8 mouse cellular contexts compared by ENCODE assay signal in the genomic region with DNA sequence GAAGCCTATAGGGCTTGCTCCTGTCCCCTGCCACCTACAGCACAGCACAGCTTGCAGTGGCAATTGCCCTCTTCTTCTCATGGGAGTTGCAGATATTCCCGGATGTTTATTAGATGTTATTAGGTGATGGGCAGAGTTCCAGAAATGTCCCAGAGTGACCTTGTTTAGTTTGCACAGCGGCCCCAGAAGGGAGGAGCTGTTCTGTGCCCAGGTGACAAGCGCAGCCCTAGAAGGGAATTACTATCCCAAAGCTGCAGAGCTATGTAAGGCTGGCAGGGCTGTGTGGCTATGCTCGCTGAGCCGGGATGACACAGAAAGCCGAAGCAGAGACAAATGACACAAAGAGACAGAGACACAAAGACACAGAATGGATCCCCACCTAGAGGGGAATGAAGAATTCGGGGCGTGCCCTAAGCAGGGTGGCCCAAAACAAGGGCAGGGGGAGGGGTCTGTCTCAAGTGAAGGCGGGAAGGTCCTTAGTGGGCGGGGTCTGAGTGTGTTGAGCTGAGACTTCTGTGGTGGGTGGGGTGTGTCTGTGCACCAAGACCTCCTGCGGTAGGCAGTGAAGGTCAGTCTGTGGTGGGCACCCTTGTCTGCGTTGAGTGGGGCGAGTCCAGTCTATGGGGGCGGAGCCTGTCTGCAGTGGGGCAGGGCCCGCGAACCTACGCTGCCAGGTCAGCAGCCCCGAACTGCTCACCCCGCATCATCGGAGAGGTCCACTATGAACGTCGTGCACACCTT. TPM values are rescaled to one million over a fixed set of nuclear protein-coding genes. Genes with fewer than 3 reads are reported as not detected.
DNase-seq lines count a peak whose midpoint lies in the region; ATAC-seq and TF ChIP-seq lines count a peak whose summit lies in the region.

No protein-coding gene starts in this region.

- H3K27ac ChIP-seq in spleen, adult 2 months (ENCODE audit: insufficient read depth, low read length) = no peak overlapping the region
- no peak overlapping the region; the same call in 1 of the 2 replicates for H3K27ac ChIP-seq in neural tube, embryonic 13.5 days (replicated peaks)

- peaks cover 10% of the 10 kb centered on the region; the same call in 1 of the 2 replicates for H3K4me1 ChIP-seq in spleen, adult 2 months (ENCODE audit: control insufficient read depth, insufficient read depth, insufficient read length)
- peaks cover 3% of the 10 kb centered on the region for H3K4me1 ChIP-seq in lung, adult 2 months (ENCODE audit: control insufficient read depth, insufficient read depth, low read length)
- peaks cover 28% of the 10 kb centered on the region for H3K4me1 ChIP-seq in neural tube, embryonic 13.5 days (replicated peaks)

- whole genome bisulfite sequencing in spleen, adult 2 months = 12% methylated on average over 22 of the region's 22 CpGs
- 2% methylated on average over 22 of the region's 22 CpGs for WGBS in lung, adult 2 months
- 4% methylated on average over 22 of the region's 22 CpGs for WGBS in neural tube, embryonic 13.5 days

- peak overlapping the region; percentile 85 for H3K4me3 ChIP-seq in spleen, adult 2 months (ENCODE audit: extremely low read depth, insufficient read depth, insufficient read length)
- H3K4me3 ChIP-seq in lung, adult 2 months (replicated peaks; ENCODE audit: extremely low read depth, low read depth, low read length) = peak overlapping the region; percentile 77
- H3K4me3 ChIP-seq in neural tube, embryonic 13.5 days = peak overlapping the region; percentile 54

- 0 out of 2 replicates have a peak, but pooled peaks cover 2% of the 10 kb centered on the region for H3K27me3 ChIP-seq in spleen, adult 2 months (ENCODE audit: control insufficient read depth, insufficient read depth, low read length)
- peaks cover 7% of the 10 kb centered on the region for H3K27me3 ChIP-seq in neural tube, embryonic 13.5 days

- TF ChIP-seq CTCF in spleen, adult 2 months (IDR thresholded peaks at IDR 0.05; ENCODE audit: extremely low read depth, insufficient read depth, insufficient read length, insufficient replicate concordance) = no peak
- TF ChIP-seq CTCF in lung, adult 2 months (IDR thresholded peaks at IDR 0.05; ENCODE audit: insufficient read depth, low read length) = no peak

- H3K9ac ChIP-seq in neural tube, embryonic 13.5 days = peak overlapping the region; percentile 76

- peak; percentile 47 for ATAC-seq in neural tube, embryonic 13.5 days (ENCODE audit: low read depth)

- no peak for TF ChIP-seq POLR2A in spleen, adult 2 months (IDR thresholded peaks at IDR 0.05; ENCODE audit: low read depth, low read length)
- peak; percentile 31; the same call in 1 of the 2 replicates for TF ChIP-seq POLR2A in lung, adult 2 months (IDR thresholded peaks at IDR 0.05; ENCODE audit: borderline replicate concordance, extremely low read depth, low read depth, low read length)

- peak overlapping the region; percentile 91 for H3K4me2 ChIP-seq in neural tube, embryonic 13.5 days

- DNase-seq in spleen, adult 2 months (ENCODE audit: low read depth in 1 of 2, low spot score in 2 of 2) = peak in 1 of 2 experiments; percentile 14
- no peak for DNase-seq in spleen, adult 12 weeks (ENCODE audit: low spot score)
- peak; percentile 38 to 47 for DNase-seq in cerebellum, postnatal 14 days
- DNase-seq in heart, adult 18-20 months = peak; percentile 71 to 77
- peak; percentile 57 for DNase-seq in kidney, adult 11 months
- no peak for DNase-seq in lung, adult 2 months
- no peak for DNase-seq in frontal cortex, postnatal 25 days (ENCODE audit: low spot score in 2 of 2)

- no peaks in the 10 kb centered on the region for H3K36me3 ChIP-seq in spleen, adult 2 months (ENCODE audit: control insufficient read depth, insufficient read depth, low read length)
- H3K36me3 ChIP-seq in neural tube, embryonic 13.5 days = no peaks in the 10 kb centered on the region

- no peaks in the 10 kb centered on the region for H3K9me3 ChIP-seq in neural tube, embryonic 13.5 days

RNA-seq across cellular contexts. Expression of a gene that starts 0.7 kb away (rescaled TPM):
- 7.9 and 10.0 TPM in 2 replicates for polyA plus RNA-seq in spleen, adult 2 months (2012; rRNA removed)
- 10 to 100 TPM; 20.0 to 27.9 TPM for total RNA-seq in heart, adult 18-20 months (2021)
- polyA plus RNA-seq in lung, adult 2 months (2012; rRNA removed) = 41.8 and 44.8 TPM in 2 replicates
- 7.1 and 7.2 TPM in 2 replicates for polyA plus RNA-seq in neural tube, embryonic 13.5 days (2015; fragmentation: Nextera tagmentation; extraction: Ambion mirVana)

RNA-seq across cellular contexts. Expression of a gene that starts 2.2 kb away (rescaled TPM):
- 0.04 and 0.09 TPM in 2 replicates for polyA plus RNA-seq in spleen, adult 2 months (2012; rRNA removed)
- total RNA-seq in heart, adult 18-20 months (2021) = 100 to 1,000 TPM; 954 to 975 TPM
- 2.4 and 10.0 TPM in 2 replicates for polyA plus RNA-seq in lung, adult 2 months (2012; rRNA removed)
- polyA plus RNA-seq in neural tube, embryonic 13.5 days (2015; fragmentation: Nextera tagmentation; extraction: Ambion mirVana) = 0.55 and 0.74 TPM in 2 replicates

RNA-seq across cellular contexts. Expression of a gene that starts 34.0 kb away (rescaled TPM):
- 0.22 and 0.27 TPM in 2 replicates for polyA plus RNA-seq in spleen, adult 2 months (2012; rRNA removed)
- under 1 TPM in 1 of 2 experiments, not detected in 1; 0.33 TPM for total RNA-seq in heart, adult 18-20 months (2021)
- 1.2 and 3.7 TPM in 2 replicates for polyA plus RNA-seq in lung, adult 2 months (2012; rRNA removed)
- 18.4 and 20.3 TPM in 2 replicates for polyA plus RNA-seq in neural tube, embryonic 13.5 days (2015; fragmentation: Nextera tagmentation; extraction: Ambion mirVana)

RNA-seq across cellular contexts. Expression of a gene that starts 37.5 kb away (rescaled TPM):
- polyA plus RNA-seq in spleen, adult 2 months (2012; rRNA removed) = 0.90 and 2.1 TPM in 2 replicates
- total RNA-seq in heart, adult 18-20 months (2021) = 1 to 10 TPM; 1.7 to 2.3 TPM
- polyA plus RNA-seq in lung, adult 2 months (2012; rRNA removed) = 1.4 and 2.2 TPM in 2 replicates
- polyA plus RNA-seq in neural tube, embryonic 13.5 days (2015; fragmentation: Nextera tagmentation; extraction: Ambion mirVana) = 11.1 and 11.6 TPM in 2 replicates

RNA-seq across cellular contexts. Expression of a gene that starts 55.5 kb away (rescaled TPM):
- polyA plus RNA-seq in spleen, adult 2 months (2012; rRNA removed) = 0.27 and 0.43 TPM in 2 replicates
- total RNA-seq in heart, adult 18-20 months (2021) = not detected
- not detected in 2 replicates for polyA plus RNA-seq in lung, adult 2 months (2012; rRNA removed)
- polyA plus RNA-seq in neural tube, embryonic 13.5 days (2015; fragmentation: Nextera tagmentation; extraction: Ambion mirVana) = not detected in 2 replicates

Comparison
In these comparisons a context has a peak if more than half of its experiments do, and no peak if none do; other contexts are left out.
1. DNase-seq: peak in cerebellum, postnatal 14 days (2 of 2), heart, adult 18-20 months (2 of 2) and kidney, adult 11 months (single experiment); none in spleen, adult 12 weeks (single experiment), lung, adult 2 months (single experiment) and frontal cortex, postnatal 25 days (0 of 2).
2. Peak in every context shown above with its lines, with median percentiles within 50 percentile points of each other: H3K4me3 ChIP-seq.